Mouse (Mus musculus) MEL (cell line): ENCODE data around the gene Rbak. TPM values are rescaled to one million over a fixed set of nuclear protein-coding genes. Genes with fewer than 3 reads are reported as not detected.
"Not testable (repeated sequence)": the region's sequence is repeated elsewhere in the genome, so short reads cannot be mapped to it uniquely, and the experiment has no call there.

Source experiments
- DNase-seq: peaks from one replicate; pipeline ENCODE4 v3.0.0; 2011; ENCODE audit warnings: low read depth, low spot score
- H3K27ac ChIP-seq: 2 replicates; pipeline ENCODE4 v1.5.1; 2012; ENCODE audit warnings: low read depth, mild to moderate bottlenecking, control low read depth, low read length, moderate library complexity; ENCODE audit not compliant: control insufficient read depth
- H3K27me3 ChIP-seq, 2 experiments: fragments of 150-350 bp in 1 of 2; sonication (generic) in 1 of 2; 2 replicates each; pipeline ENCODE4 v1.6.1; 2012; ENCODE audit warnings: low read length in 2 of 2, mild to moderate bottlenecking in 2 of 2, improper control_type of control experiment in 1 of 2, moderate library complexity in 1 of 2; ENCODE audit not compliant: insufficient read depth in 2 of 2, control insufficient read depth in 1 of 2
- H3K36me3 ChIP-seq, 2 experiments: 2 replicates each; pipeline ENCODE4 v1.6.1; 2012 to 2014; ENCODE audit warnings: low read length in 2 of 2, improper control_type of control experiment in 1 of 2, inconsistent platforms in 1 of 2, mild to moderate bottlenecking in 1 of 2; ENCODE audit not compliant: insufficient read depth in 2 of 2, control insufficient read depth in 1 of 2
- H3K4me1 ChIP-seq, 2 experiments: fragments of 150-350 bp in 1 of 2; sonication (generic) in 1 of 2; 2 replicates each; pipeline ENCODE4 v1.6.1; 2012; ENCODE audit warnings: low read length in 2 of 2, improper control_type of control experiment in 1 of 2, mild to moderate bottlenecking in 1 of 2; ENCODE audit not compliant: insufficient read depth in 2 of 2, control insufficient read depth in 1 of 2
- H3K4me3 ChIP-seq, 2 experiments: fragments of 150-350 bp in 1 of 2; sonication (generic) in 1 of 2; 2 replicates each; pipeline ENCODE4 v1.5.1; 2012; ENCODE audit warnings: low read depth in 2 of 2, low read length in 2 of 2, mild to moderate bottlenecking in 2 of 2, moderate library complexity in 2 of 2, control low read depth in 1 of 2, improper control_type of control experiment in 1 of 2; ENCODE audit not compliant: control insufficient read depth in 1 of 2, insufficient read depth in 1 of 2
- H3K79me2 ChIP-seq: 2 replicates; pipeline ENCODE4 v1.6.1; 2012; ENCODE audit warnings: mild to moderate bottlenecking, low read length, moderate library complexity; ENCODE audit not compliant: control insufficient read depth, poor library complexity, insufficient read depth
- H3K9ac ChIP-seq: 2 replicates; pipeline ENCODE4 v1.6.1; 2012; ENCODE audit warnings: low read depth, mild to moderate bottlenecking, control low read depth, low read length, moderate library complexity; ENCODE audit not compliant: control insufficient read depth, poor library complexity, severe bottlenecking
- H3K9me3 ChIP-seq: fragments of 150-350 bp; sonication (generic); replicated peaks from 2 replicates; pipeline ENCODE4 v1.6.1; 2012; ENCODE audit warnings: mild to moderate bottlenecking, low read length, improper control_type of control experiment, moderate library complexity; ENCODE audit not compliant: insufficient read depth
- BHLHE40 ChIP-seq: IDR thresholded peaks from 2 replicates; pipeline ENCODE4 v1.6.1; 2012; ENCODE audit warnings: low read depth, mild to moderate bottlenecking, inconsistent platforms, low read length, improper control_type of control experiment, borderline replicate concordance
- CHD1 ChIP-seq: IDR thresholded peaks from 2 replicates; pipeline ENCODE4 v1.6.1; 2012; ENCODE audit warnings: low read depth, mild to moderate bottlenecking, inconsistent platforms, low read length, improper control_type of control experiment
- CHD2 ChIP-seq: IDR thresholded peaks from 2 replicates; pipeline ENCODE4 v1.6.1; 2011; ENCODE audit warnings: low read length, improper control_type of control experiment
- E2F4 ChIP-seq: IDR thresholded peaks from 2 replicates; pipeline ENCODE4 v1.6.1; 2011; ENCODE audit warnings: low read depth, low read length, improper control_type of control experiment, borderline replicate concordance
- EP300 ChIP-seq, 2 experiments: IDR thresholded peaks; 2 replicates each; pipeline ENCODE4 v1.6.1; 2011; ENCODE audit warnings: improper control_type of control experiment in 2 of 2, low read length in 2 of 2, low read depth in 1 of 2, mild to moderate bottlenecking in 1 of 2
- GABPA ChIP-seq: IDR thresholded peaks from 2 replicates; pipeline ENCODE4 v1.6.1; 2012; ENCODE audit warnings: low read depth, mild to moderate bottlenecking, inconsistent platforms, low read length, improper control_type of control experiment, moderate library complexity
- GATA1 ChIP-seq: IDR thresholded peaks from 2 replicates; pipeline ENCODE4 v1.6.1; 2011; ENCODE audit warnings: low read depth, low read length, improper control_type of control experiment
- HCFC1 ChIP-seq: IDR thresholded peaks from 2 replicates; pipeline ENCODE4 v1.6.1; 2012; ENCODE audit warnings: low read depth, mild to moderate bottlenecking, inconsistent platforms, low read length, improper control_type of control experiment, moderate library complexity
- JUND ChIP-seq: IDR thresholded peaks from 2 replicates; pipeline ENCODE4 v1.6.1; 2011; ENCODE audit warnings: low read depth, mild to moderate bottlenecking, improper control_type of control experiment, low read length
- MAFK ChIP-seq: IDR thresholded peaks from 2 replicates; pipeline ENCODE4 v1.6.1; 2011; ENCODE audit warnings: low read depth, mild to moderate bottlenecking, low read length, improper control_type of control experiment, borderline replicate concordance
- MAX ChIP-seq: IDR thresholded peaks from 2 replicates; pipeline ENCODE4 v1.6.1; 2011; ENCODE audit warnings: low read length, improper control_type of control experiment
- MEF2A ChIP-seq: IDR thresholded peaks from 2 replicates; pipeline ENCODE4 v1.6.1; 2014; ENCODE audit warnings: low read depth, mild to moderate bottlenecking, inconsistent platforms, low read length, improper control_type of control experiment; ENCODE audit not compliant: poor library complexity, insufficient replicate concordance, severe bottlenecking; ENCODE audit errors: extremely low read depth
- NELFE ChIP-seq: IDR thresholded peaks from 2 replicates; pipeline ENCODE4 v1.6.1; 2011; ENCODE audit warnings: low read depth, low read length, improper control_type of control experiment
- POLR2A ChIP-seq, 2 experiments: IDR thresholded peaks; 2 replicates each; pipeline ENCODE4 v1.6.1; 2011 to 2012; ENCODE audit warnings: low read length in 2 of 2, mild to moderate bottlenecking in 2 of 2, control low read depth in 1 of 2, improper control_type of control experiment in 1 of 2, low read depth in 1 of 2, moderate library complexity in 1 of 2; ENCODE audit not compliant: control insufficient read depth in 1 of 2, insufficient read depth in 1 of 2, poor library complexity in 1 of 2
- POLR2AphosphoS2 ChIP-seq: IDR thresholded peaks from 2 replicates; pipeline ENCODE4 v1.6.1; 2011; ENCODE audit warnings: low read length, improper control_type of control experiment
- POLR2AphosphoS5 ChIP-seq: IDR thresholded peaks from 2 replicates; pipeline ENCODE4 v1.6.1; 2012; ENCODE audit warnings: low read depth, borderline replicate concordance, mild to moderate bottlenecking, inconsistent platforms, low read length, moderate library complexity, mixed read lengths
- RCOR1 ChIP-seq: IDR thresholded peaks from 2 replicates; pipeline ENCODE4 v1.6.1; 2012; ENCODE audit warnings: low read depth, mild to moderate bottlenecking, inconsistent platforms, low read length, improper control_type of control experiment
- SIN3A ChIP-seq: IDR thresholded peaks from 2 replicates; pipeline ENCODE4 v1.6.1; 2012; ENCODE audit warnings: low read length, improper control_type of control experiment, inconsistent platforms
- TCF12 ChIP-seq: IDR thresholded peaks from 2 replicates; pipeline ENCODE4 v1.6.1; 2014; ENCODE audit warnings: low read depth, mild to moderate bottlenecking, inconsistent platforms, low read length, improper control_type of control experiment, moderate library complexity
- ZKSCAN1 ChIP-seq: IDR thresholded peaks from 2 replicates; pipeline ENCODE4 v1.6.1; 2012; ENCODE audit warnings: low read depth, mild to moderate bottlenecking, inconsistent platforms, low read length, improper control_type of control experiment, moderate library complexity
- ZMIZ1 ChIP-seq: IDR thresholded peaks from 2 replicates; pipeline ENCODE4 v1.6.1; 2012; ENCODE audit warnings: low read depth, mild to moderate bottlenecking, inconsistent platforms, low read length, improper control_type of control experiment, moderate library complexity
- polyA plus RNA-seq, 2 experiments: library from polyadenylated mRNA; stranded (reverse) in 1 of 2; unstranded in 1 of 2; fragments of >175 nt in 1 of 2; fragments of >200 nt in 1 of 2; gene quantifications; 2 replicates each; pipeline versions ENCODE4 v1.2.1 to v1.2.4; 2012; ENCODE audit warnings: low replicate concordance in 2 of 2, low read depth in 1 of 2; ENCODE audit not compliant: insufficient read length in 2 of 2, insufficient read depth in 1 of 2, missing spikeins in 1 of 2
- total RNA-seq: library from RNA; depleted of rRNA; stranded (reverse); fragments of 300-350 nt; gene quantifications from 2 replicates; pipeline ENCODE4 v1.2.3, GENCODE M21; 2012

Rbak gene
- total and polyA plus RNA-seq, 3 experiments, result 7.4 to 7.5 TPM; not detected in 1

DNA sequence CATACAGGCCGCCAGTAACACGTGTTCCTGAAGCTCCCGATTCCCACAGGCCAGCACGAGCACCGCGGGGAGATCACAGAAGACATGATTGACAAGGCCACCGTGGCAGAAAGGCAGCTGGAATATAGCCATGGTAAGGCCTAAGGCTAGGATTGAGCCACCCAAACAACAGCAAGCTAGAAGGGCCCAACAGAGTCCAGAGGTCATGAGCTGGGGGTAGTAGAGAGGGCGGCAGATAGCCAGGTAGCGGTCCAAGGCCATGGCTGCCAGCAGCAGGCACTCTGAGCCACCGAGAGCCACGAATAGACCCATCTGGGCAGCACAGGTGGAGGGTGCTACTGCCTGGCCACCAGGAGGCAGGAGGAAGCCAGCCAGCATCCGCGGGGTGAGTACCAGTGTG lies 43.0 kb downstream of the Rbak start:
- no peak overlapping the region for H3K4me3 ChIP-seq
- TF ChIP-seq GATA1 (no peak), POLR2AphosphoS2 (no peak), NELFE (no peak), POLR2AphosphoS5 (no peak), RCOR1 (no peak), EP300 (IDR thresholded peaks at IDR 0.05; ENCODE audit: low read depth in 1 of 2, low read length in 2 of 2) (no peak), POLR2A (IDR thresholded peaks at IDR 0.05; ENCODE audit: control insufficient read depth in 1 of 2, insufficient read depth in 1 of 2, low read depth in 1 of 2, low read length in 2 of 2, poor library complexity in 1 of 2) (no peak), GABPA (no peak), SIN3A (no peak), HCFC1 (no peak), MAFK (no peak), BHLHE40 (no peak), TCF12 (no peak), JUND (no peak), E2F4 (no peak), ZKSCAN1 (no peak), ZMIZ1 (no peak), MAX (no peak), CHD1 (no peak), MEF2A (no peak)
- H3K27me3 ChIP-seq, result no peaks in the 10 kb centered on the region
- no peak for DNase-seq
- no peak overlapping the region for H3K27ac ChIP-seq
- no peaks in the 10 kb centered on the region for H3K9me3 ChIP-seq
- H3K9ac ChIP-seq, result no peak overlapping the region
- H3K4me1 ChIP-seq, result peaks cover 0 to 9% of the 10 kb centered on the region in 2 experiments; a peak in 2 of 4 replicates
- H3K79me2 ChIP-seq, result no peaks in the 10 kb centered on the region
- H3K36me3 ChIP-seq, result peaks cover 0 to 11% of the 10 kb centered on the region in 2 experiments; a peak in 2 of 4 replicates

DNA sequence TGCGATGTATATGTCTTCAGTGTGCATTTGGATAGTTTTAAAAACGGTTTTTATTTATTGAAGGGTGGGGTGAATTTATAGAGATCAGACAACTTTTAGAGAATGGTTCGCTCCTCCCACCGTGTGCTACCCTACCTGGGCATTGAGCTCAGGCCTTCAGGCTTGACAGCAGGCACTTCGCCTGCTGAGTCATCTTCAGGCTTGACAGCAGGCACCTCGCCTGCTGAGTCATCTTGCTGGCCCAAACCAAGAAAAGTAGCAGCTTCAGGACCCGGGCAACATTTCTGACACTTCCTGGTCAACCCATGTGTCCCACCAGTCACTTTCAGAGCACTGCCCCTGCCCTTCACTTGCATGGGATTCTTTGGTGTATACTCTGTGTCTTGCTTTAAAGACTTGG lies 45.5 kb downstream of the Rbak start:
- peak; percentile 56 for DNase-seq
- peaks cover 2 to 12% of the 10 kb centered on the region in 2 experiments; a peak in 2 of 4 replicates for H3K4me1 ChIP-seq
- no peak overlapping the region for H3K9ac ChIP-seq
- no peaks in the 10 kb centered on the region for H3K27me3 ChIP-seq
- H3K79me2 ChIP-seq, result no peaks in the 10 kb centered on the region
- H3K36me3 ChIP-seq, result peaks cover 0 to 14% of the 10 kb centered on the region in 2 experiments; a peak in 2 of 4 replicates
- no peak overlapping the region for H3K27ac ChIP-seq
- H3K4me3 ChIP-seq, result no peak overlapping the region
- H3K9me3 ChIP-seq, result no peaks in the 10 kb centered on the region
- no peak for TF ChIP-seq CHD2

DNA sequence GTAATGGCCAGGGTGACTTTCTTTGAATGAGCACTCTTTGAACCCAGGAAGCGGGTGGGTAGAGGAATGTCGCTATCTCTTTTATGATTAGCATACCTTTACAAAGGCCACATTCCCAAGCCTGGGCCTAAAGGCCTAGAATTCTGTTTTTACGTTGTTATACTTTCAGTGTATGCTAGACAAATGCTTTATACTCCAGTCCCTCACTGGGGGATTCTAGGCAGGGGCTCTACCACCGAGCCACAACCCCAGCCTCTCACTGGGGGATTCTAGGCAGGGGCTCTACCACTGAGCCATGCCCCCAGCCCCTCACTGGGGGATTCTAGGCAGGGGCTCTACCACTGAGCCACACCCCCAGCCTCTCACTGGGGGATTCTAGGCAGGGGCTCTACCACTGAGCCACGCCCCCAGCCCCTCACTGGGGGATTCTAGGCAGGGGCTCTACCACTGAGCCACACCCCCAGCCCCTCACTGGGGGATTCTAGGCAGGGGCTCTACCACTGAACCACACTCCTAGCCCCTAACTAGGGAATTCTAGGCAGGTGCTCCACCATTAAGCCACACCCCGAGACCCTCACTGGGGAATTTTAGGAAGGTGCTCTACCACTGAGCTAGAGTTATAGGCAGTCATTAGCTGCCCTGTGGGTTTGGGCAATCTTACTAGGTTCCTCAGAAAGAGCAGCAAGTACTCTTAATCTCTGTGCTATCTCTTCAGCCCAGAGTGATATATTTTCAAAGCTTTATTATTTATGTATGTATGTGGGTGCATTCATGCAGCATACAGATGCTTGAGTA lies 46.2 kb downstream of the Rbak start:
- not testable (repeated sequence) for H3K79me2 ChIP-seq, DNase-seq, H3K27ac ChIP-seq, H3K9me3 ChIP-seq, H3K9ac ChIP-seq, H3K4me3 ChIP-seq, H3K27me3 ChIP-seq
- Histone ChIP-seq H3K4me1 (peaks cover 2 to 12% of the 10 kb centered on the region in 2 experiments; a peak in 2 of 4 replicates), H3K36me3 (peaks cover 0 to 14% of the 10 kb centered on the region in 2 experiments; a peak in 2 of 4 replicates)
